Mouse (Mus musculus): ENCODE data around the gene Ccdc163.
"Not testable (repeated sequence)": the region's sequence is repeated elsewhere in the genome, so short reads cannot be mapped to it uniquely, and the experiment has no call there.

Ccdc163 gene

DNA sequence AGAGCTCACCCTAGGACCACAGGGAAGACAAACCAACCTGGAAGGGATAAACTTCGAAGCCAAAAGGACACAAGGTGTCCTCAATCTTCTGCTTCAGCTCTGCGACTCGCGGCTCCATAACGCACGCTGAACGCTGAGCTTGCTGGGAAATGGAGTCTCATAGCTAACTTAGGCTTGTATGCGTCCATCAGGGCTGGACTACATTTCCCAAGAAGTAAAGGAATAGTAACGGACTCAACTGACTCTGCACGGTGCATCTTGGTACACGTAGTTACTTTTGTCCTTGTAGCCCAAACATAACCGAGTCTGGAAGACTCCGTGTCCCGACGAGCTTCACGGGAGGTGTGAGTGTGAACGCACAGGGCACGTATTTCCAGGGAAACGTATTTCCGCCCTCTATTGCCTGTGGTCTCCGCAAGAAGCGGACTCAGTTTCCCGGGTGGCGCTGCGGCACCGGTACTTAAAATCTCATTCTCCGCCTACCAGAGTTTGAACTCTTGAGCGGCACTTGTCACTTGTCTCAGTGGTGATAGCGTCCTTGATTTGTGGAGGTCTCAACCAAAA lies at the start of gene Ccdc163, which contains the start of gene Mmachc:
Ccdc163 (plus strand) TSS at position 309 of the 564 bp plus-strand sequence.
Mmachc (minus strand) TSS at position 206 of the 564 bp plus-strand sequence.
- peak; percentile 89 to 94 for DNase-seq

DNA sequence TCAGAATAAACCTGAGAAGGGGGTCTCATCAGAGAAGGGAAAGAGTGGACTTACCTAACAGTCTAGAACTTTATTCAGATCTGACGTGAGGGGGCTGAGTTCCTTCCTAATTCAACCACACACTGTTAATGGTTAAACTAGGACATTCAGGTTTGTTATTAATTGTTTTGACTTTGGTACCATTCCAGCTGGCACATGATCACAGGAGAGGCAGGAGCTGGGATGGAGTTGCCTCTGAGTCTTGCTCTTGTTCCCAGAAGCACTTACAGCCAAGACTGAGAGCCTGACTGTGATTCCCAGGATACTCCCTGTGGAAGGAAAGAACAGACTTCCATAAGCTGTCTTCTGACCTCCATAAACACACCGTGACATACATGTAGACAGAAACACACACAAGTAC lies 48.8 kb upstream of the Ccdc163 start:
- peak in 1 of 2 experiments; percentile 10 for DNase-seq

DNA sequence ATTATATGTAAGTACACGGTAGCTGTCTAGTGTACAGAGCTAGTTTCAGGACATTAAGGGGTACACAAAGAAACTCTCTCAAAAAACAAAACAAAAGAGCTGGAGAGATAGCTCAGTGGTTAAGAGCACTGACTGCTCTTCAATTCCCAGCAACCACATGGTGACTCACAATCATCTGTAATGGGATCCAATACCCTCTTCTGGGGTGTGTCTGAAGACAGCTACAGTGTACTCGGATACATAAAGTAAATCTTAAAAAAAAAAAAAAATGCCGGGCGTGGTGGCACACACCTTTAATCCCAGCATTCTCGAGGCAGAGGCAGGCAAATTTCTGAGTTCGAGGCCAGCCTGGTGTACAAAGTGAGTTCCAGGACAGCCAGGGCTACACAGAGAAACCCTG lies 48.4 kb upstream of the Ccdc163 start:
- not testable (repeated sequence) for DNase-seq

DNA sequence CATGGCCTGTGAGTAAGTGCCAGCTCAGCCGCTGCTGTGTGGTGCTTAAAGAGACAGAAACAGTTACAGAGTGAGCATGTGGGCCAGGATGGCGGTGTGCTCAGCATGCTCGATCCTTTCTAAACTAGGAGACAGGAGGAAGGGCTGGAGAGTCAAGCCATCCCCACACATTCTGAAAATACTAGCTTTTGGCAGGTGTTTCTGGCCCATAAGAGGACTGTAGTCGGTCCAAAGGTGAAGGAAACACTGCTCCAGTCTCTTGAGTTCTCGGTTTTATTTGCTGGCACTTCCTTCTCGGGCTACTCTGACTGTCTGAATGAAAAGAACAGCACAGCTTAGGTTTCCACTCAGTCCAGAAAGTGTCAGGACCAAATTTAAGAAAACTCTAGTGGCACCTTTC lies 47.5 kb upstream of the Ccdc163 start:
- DNase-seq = no peak

DNA sequence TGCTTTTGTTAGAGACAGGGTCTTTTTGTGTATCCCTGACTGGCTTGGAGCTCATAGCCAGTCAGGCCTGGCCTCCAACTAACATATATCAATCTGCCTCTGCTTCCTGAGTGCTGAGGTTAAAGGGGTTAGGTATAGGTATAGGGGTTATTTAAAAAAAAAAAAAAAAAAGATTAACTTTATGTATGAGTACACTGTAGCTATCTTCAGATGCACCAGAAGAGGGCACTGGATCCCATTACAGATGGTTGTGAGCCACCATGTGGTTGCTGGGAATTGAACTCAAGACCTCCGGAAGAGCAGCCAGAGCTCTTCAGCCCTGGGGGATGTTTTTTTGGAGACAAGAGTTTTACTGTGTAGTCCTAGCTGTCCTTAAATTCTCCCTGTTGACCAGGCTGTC lies 46.3 kb upstream of the Ccdc163 start:
- DNase-seq = no peak

DNA sequence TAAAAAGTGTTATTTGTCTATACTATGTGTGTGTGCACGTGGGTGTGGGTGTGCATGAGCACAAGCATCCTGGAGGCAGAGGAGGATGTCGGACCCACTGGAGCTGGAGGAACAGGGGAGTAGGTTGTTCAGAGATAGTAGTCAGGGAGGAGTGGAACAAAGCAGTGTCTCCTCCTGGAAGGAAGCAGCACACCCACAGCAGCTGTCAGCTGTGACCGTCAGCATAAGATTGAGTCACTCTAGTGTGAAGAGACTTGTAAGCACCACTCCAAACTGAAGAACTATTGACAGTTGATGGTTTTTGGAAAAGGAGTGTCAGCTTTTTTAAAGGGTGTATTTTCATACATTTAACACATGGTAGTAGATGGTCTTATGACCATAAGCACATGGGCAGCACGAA lies 41.7 kb upstream of the Ccdc163 start:
- no peak for DNase-seq

DNA sequence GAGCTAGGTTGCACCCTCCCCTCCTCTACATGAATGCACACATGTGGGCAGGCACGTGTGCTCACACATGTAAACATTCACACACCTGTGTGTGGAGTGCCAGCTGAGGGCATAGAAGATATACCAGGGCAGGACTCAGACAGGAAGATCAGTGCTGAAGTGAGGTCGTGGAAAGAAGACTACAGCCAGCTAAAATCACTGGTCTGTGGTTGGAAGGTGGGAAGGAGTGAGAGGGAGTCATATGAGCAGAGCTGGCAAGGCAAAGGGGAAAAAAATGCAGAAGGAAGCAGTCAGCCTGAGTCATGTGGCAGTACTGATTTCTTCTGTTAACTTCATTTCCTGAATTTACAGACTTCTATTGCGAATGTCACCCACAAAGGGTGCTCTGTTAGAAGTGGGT lies 40.2 kb upstream of the Ccdc163 start:
- DNase-seq = no peak

DNA sequence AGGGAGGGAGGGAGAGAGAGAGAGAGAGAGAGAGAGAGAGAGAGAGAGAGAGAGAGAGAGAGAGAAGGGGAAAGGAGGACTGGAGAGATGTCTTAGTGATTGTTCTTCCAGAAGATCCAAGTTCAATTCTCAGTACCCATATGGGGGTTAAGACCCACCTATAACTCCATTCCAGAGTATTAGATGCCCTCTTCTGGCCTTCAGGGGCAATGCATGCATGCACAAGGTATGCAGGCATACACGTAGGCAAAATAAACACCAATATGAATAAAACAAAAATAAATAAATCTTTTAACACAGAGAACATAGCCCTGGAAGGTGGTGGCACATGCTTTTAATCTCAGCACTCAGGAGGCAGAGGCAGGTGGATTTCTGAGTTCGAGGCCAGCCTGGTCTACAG lies 39.0 kb upstream of the Ccdc163 start:
- DNase-seq = peak in 1 of 2 experiments; percentile 19

DNA sequence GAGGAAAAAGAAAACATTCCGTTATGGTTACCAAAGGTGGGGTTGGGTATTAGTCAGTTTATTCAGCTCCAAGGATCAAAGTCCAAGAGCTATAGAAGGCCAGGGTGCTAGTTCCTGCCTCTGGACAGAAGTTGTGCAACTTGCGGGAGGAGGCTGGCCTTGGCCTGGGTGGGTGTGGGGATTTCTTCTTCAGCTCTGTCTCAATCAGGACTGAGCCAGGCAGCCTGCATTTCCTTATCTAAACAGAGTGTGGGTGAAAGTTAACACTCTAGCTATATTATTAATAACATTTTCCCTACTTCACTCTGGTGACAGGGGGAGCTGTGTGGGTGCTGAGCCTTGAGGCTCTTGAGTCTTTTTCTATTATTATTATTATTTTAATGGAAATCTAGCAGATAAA lies 35.5 kb upstream of the Ccdc163 start:
- no peak for DNase-seq

DNA sequence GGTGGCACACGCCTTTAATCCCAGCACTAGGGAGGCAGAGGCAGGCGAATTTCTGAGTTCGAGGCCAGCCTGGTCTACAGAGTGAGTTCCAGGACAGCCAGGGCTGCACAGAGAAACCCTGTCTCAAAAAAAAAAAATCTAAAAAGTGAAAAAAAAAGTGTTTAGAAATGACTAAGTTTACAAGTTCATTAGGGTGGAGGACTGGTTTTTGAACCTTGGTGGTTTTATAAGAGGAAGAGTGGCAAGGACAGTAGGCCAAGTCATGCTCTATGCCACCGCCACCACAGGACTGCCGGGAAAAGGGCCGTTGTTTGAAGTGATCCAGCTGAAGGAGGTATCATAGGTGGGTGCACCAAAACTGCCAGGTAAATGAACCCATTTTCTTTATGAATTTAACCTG lies 33.5 kb upstream of the Ccdc163 start:
- DNase-seq = not testable (repeated sequence)

DNA sequence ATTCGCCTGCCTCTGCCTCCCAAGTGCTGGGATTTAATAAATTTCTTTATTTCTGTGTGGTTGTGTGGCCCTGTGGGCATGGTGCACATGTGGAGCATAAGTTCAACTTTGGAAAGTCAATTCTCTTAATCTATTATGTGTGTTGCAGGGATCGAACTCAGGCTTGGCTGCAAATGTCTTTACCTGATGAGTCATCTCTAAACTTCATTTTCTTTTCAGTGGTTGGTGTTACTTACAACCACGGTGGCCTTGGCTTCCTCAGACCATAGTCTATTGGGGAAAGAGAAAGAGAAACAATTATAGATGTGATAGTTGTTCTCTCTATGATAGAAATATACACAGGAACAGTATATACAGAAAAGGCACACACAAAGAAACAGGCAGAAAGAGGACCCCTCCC lies 32.3 kb upstream of the Ccdc163 start:
- no peak for DNase-seq

DNA sequence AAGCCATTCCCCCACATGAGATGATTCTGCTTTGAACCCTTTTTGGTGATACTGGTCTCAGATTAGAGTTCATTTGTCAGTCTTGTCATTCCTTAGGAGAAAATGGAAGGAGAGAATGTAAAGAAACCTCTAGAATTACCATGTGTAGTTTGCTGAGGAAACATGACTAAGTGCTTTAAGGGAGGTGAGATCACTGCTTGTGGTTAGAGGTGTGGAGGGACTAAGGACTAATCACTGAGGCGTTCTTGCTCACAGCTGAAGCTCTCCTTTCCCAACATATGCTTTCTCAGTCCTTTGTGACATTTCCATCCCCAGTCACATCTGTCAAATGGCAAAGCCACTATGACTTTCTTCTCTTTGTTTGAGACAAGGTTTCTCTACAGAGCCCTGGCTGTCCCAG lies 30.5 kb upstream of the Ccdc163 start:
- DNase-seq = no peak

DNA sequence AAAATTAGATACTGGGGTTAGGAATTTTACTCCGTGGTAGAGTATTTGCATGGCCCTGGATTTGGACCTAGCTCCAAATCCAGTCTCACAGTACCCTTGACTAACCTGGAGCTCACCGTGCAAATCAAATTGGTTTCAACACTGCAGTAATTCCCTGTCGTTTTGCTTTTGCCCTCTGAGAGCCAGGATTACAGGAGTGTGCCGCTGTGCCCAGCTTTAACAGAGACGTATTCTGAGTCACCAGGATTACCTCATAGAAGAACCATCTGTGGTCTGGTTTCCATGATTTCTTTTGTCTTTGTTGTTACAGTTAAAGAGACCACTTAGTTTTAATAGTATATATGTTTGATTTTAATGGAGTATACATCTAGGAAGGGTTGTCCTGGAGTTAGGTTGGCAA lies 29.2 kb upstream of the Ccdc163 start:
- DNase-seq = no peak

DNA sequence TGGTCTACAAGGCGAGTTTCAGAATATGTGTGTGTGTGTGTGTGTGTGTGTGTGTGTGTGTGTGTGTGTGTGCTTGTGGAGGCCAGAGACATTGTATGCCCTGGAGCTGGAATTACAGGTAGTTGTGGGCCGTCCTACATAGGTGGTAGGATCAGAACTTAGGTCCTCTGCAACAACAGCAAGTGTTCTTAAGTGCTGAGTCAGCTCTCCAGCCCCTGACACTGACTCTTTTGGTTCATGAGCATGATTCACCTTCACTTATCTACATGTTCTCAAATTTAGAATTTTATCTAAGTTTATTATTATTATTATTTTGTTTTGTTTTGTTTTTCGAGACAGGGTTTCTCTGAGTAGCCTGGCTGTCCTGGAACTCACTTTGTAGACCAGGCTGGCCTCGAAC lies 27.8 kb upstream of the Ccdc163 start:
- not testable (repeated sequence) for DNase-seq

DNA sequence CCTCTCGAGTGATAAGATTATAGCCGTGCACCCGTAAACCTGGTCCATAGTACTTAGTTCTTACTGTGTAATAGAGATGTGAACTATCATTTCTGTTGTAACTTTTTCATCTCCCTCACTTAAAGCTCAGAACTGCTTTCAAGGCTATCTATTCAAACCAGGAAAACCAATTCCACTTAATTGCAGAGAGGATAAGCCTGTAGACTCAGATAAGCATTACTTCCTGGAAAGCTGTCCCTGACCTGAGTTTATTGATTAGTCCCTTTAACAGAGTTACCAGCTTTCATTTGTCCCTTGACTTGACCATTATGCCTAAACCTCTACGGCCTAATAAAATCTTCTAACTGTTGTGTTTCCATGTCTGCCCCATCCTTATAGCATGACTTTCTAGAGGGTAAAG lies 24.4 kb upstream of the Ccdc163 start:
- DNase-seq = no peak

DNA sequence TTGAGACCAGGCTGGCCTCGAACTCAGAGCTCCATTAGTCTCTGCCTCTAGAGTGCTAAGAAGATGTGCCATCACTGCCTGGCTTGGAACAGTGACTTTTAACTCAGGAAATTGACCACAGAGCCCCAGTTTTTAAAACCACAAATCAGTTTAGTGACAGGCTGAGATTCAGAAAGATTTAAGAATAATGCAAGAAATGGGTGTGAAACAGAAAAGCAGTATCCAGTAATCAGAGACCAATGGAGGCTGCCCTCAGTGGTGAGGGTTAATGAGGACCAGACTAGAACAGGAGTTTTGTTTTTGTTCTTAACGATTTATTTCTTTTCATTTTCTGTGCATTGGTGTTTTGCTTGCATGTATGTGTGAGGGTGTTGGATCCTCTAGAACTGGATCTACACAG lies 23.6 kb upstream of the Ccdc163 start:
- no peak for DNase-seq

DNA sequence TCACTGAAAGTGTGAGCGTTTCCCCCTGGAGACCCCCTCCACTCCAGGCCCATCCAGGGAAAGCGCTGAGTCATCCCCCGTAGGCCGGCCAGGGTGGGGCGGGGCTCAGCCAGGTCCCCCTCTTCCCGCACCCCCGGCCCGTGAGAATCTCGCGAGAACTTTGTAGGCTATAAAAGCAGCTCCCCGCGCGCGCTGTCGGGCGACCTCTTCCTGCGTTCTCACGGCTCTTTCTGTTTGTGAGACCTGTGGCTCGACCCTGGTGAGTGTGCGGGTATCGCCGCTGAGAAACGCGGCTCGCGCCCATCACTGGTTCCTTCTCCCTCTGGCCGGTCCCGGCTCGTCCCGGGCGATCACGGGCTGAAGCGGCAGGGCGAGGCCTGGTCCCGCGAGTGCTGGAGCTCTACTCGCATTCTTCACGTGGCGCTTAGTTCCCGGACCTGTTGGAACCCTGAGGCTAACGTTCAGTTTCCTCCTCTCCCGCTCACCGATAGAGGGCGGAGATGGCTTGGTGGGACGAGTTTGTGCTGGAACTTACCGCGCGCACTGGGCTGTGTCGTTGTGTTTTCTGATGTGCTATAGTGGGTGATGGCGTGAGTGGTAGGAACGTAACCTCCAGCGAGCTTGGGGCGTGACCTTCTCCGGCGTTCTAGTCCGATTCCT lies 22.8 kb upstream of the Ccdc163 start, which contains the start of gene Prdx1:
Prdx1 (plus strand) TSS at position 143 of the 660 bp plus-strand sequence.
- DNase-seq = peak; percentile 95 to 96

DNA sequence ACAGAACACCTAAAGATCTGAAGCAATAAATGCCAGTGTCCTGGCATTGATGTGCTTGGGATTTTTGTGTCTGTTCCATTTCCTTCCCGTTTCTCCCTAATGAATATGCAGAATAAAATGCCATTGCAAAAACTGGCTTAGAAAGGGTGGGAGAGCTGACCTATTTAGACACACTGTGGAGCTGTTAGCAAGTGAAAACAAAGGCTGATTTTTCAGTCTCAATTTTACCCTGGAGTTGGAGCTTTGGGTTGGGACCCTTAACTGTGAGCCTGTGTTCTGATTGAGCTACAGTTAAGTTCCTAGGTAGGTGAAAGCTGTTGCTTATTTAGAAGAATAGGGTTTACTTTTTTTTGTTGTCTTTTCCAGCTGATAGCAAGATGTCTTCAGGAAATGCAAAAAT lies 21.3 kb upstream of the Ccdc163 start:
- DNase-seq = no peak

DNA sequence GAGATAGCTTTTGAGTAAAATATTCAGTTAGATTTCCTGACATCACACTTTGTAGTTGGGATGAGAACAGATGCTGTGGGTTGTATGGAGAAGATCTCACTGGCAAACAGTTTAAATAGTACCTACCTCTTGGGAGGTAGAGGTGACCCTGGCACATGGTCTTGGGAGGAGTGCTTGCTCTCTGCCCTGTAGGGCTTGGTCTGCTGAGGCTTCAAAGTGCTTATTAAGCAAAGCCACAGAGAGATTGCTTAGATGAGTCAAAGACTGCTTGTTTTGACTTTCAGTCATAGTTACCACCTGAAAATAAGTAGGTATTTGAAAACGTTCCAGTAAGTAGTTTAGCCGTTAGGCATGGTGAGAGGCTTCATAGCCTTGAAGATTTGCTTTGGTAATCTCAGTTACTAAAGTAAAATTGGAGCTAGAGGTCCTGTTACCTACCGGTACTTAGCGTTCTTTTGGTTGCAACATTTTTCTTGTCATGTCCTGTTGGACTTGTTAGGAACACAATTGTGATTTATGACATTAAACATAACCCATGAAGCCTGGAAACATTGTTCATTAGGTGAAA lies 18.9 kb upstream of the Ccdc163 start:
- no peak for DNase-seq

DNA sequence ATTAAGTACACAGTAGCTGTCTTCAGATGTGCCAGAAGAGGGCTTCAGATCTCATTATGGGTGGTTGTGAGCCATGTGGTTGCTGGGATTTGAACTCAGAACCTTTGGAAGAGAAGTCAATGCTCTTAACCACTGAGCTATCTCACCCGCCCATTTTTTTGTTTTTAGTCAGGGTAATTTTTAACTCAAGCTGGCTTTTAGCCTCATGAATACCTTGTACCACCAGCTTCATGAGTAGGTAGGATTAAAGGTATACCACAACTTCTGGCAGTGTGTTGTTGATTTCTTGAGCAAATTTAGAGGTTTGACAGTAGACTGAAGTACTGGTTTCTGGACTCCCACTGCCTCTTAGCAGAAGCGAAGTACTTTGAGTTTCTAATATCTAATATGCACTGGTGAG lies 16.2 kb upstream of the Ccdc163 start:
- DNase-seq = no peak

DNA sequence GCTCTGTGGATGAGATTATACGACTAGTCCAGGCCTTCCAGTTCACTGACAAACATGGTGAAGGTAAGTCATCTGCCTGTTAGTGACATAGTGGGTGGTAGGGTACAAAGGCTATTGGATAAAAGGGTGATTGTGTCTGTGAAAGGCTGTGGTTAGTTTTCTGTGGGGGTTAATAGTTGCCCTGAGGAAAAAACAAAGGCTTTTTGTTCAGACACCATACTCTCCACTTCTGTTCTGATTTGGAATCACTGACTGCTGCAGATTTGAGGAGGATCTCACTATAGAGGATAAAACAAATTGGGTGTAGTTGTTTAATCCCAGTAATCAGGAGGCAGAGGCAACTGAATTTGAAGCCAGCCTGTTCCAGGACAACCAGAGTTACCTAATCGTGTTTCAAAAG lies 14.5 kb upstream of the Ccdc163 start:
- no peak for DNase-seq

DNA sequence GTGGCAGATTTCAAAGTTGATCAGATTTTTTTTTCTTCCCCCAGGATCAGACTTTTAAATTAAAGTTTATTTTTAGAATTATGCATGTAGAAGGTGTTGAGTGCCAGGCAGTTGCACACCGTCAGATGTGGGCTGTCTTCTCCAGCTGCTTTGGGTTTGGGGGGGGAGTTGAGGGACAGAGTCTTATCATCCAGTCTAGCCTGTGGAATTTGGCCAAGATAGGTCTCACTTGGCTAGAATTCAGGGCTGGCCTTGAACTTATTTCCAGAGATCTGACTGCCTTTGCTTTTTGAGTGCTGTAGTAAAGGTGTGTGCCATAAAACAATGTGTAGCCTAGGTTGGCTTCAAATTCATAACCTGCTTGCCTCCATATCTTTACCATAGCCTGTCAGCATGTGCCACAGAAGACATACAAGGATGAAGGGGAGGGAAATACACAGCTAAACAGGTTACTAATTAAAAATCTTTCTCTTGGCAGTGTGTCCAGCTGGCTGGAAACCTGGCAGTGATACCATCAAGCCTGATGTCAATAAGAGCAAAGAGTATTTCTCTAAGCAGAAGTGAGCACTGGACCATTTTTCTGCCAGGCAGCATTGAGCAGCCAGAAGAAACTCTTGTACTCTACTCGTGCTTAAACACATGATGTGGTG lies 9.5 kb upstream of the Ccdc163 start:
- no peak for DNase-seq

DNA sequence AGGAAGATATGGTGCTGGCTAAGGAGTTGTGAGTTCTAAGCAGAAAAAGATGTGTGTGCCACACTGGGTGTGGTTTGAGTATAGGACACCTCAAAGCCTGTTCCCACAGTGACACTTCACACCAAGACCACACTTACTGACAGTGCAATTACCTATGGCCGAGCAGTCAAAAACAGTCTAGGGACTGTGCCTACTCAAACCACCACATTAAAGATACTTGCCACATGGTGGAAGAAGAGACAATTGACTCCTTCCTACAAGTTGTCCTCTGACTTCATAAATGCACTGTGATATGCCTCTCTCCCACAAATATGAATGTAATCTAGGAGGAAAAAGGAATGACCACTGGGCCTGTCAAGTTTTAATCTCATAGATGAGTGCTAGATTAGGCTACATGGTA lies 7.3 kb upstream of the Ccdc163 start:
- no peak for DNase-seq

DNA sequence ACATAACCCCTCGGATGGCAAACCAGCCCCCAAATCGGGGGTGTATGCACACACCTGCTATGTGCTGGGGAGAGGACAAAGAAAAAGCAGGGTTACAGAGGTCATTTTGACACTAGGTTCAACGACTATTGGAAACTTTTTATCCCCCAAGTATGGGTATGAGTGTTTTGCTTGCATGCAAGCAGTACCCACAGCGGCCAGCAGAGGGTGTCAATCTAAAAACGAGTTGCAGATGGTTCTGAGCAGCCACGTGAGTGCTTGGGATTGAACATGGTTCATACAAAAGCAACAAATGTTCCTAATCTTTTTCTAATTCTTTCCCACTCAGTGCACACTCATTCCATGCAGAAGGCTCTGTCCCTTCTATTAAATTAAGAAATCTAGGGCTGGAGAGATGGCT lies 4.5 kb upstream of the Ccdc163 start:
- peak; percentile 80 to 88 for DNase-seq

Data from cerebellum, postnatal 10 days (tissue).